In genomic region chr1:40883856-40884255, GRCm38 (mm10) we compare ENCODE assay signal across 25 mouse cellular contexts.
A peak's percentile ranks its signal among the peaks of the same experiment; 100 is the strongest.
DNase-seq lines count a peak whose midpoint lies in the region; ATAC-seq and TF ChIP-seq lines count a peak whose summit lies in the region.
"Had no signal": no experiment of that assay in that cellular context is flagged by ENCODE, and none has a peak within 500 bp of the region (broad histone marks: within the 10 kb centered on the region; RNA-seq: fewer than 3 reads in every experiment).

No protein-coding gene starts in this region.

- peaks cover 17% of the 10 kb centered on the region for H3K4me1 ChIP-seq in hindbrain, embryonic 10.5 days (replicated peaks)
- no peaks in the 10 kb centered on the region for H3K4me1 ChIP-seq in hindbrain, postnatal 0 days (ENCODE audit: insufficient read depth, low read length)
- H3K4me1 ChIP-seq: embryonic facial prominence, embryonic 12.5 days; embryonic facial prominence, embryonic 15.5 days had no signal

- no peak for ATAC-seq in hindbrain, postnatal 0 days
- ATAC-seq: forebrain, embryonic 15.5 days; hindbrain, embryonic 16.5 days; inflammation-experienced regulatory T-cells, adult 6 months; intestine, embryonic 16.5 days had no signal

- TF ChIP-seq CTCF in hindbrain, postnatal 0 days (IDR thresholded peaks at IDR 0.05; ENCODE audit: low read depth): no peak

- peak; percentile 59 to 66 for DNase-seq in cerebellum, postnatal 14 days
- no peak for DNase-seq in cerebellum, adult 18-20 months
- DNase-seq in hindbrain, embryonic 10.5 days (ENCODE audit: low spot score): no peak
- no peak for DNase-seq in hindbrain, postnatal 0 days (ENCODE audit: low spot score)
- DNase-seq in NIH3T3 (ENCODE audit: low read depth): peak; percentile 48
- no peak for DNase-seq in spleen, postnatal 4 days (ENCODE audit: low spot score in 2 of 2)
- DNase-seq: adrenal gland, adult 2 months; adrenal gland, postnatal 14 days; B cell, adult 2 months; cerebellum, adult 11-12 months; cerebellum, adult 9-10 months; cerebellum, postnatal 36 days; gastrocnemius, postnatal 25 days; heart, adult 2 months; kidney, adult 18-20 months had no signal

- 66% methylated on average over 2 of the region's 2 CpGs for WGBS in hindbrain, embryonic 10.5 days
- WGBS in hindbrain, postnatal 0 days: 77% methylated on average over 2 of the region's 2 CpGs

- H3K27me3 ChIP-seq in hindbrain, embryonic 10.5 days (ENCODE audit: insufficient read depth, poor library complexity, severe bottlenecking): no peaks in the 10 kb centered on the region
- no peaks in the 10 kb centered on the region for H3K27me3 ChIP-seq in hindbrain, postnatal 0 days (ENCODE audit: insufficient read depth, low read length)
- H3K27me3 ChIP-seq: CH12.LX; embryonic facial prominence, embryonic 12.5 days; embryonic facial prominence, embryonic 15.5 days; forebrain, embryonic 15.5 days; hindbrain, embryonic 13.5 days had no signal

- H3K4me2 ChIP-seq in hindbrain, postnatal 0 days (ENCODE audit: low read depth, low read length): no peak overlapping the region
- H3K4me2 ChIP-seq: embryonic facial prominence, embryonic 12.5 days; embryonic facial prominence, embryonic 15.5 days; forebrain, embryonic 15.5 days; heart, embryonic 11.5 days; hindbrain, embryonic 13.5 days had no signal

- H3K27ac ChIP-seq in hindbrain, embryonic 10.5 days: 0 out of 2 replicates have a peak overlapping the region, but pooled peaks have one; percentile 2
- H3K27ac ChIP-seq in hindbrain, postnatal 0 days: no peak overlapping the region
- H3K27ac ChIP-seq: embryonic facial prominence, embryonic 12.5 days; embryonic facial prominence, embryonic 15.5 days; forebrain, embryonic 15.5 days; heart, adult 2 months; hindbrain, embryonic 13.5 days had no signal

- no peak overlapping the region for H3K4me3 ChIP-seq in hindbrain, embryonic 10.5 days
- no peak overlapping the region for H3K4me3 ChIP-seq in hindbrain, postnatal 0 days (ENCODE audit: low read length)
- H3K4me3 ChIP-seq: embryonic facial prominence, embryonic 12.5 days; embryonic facial prominence, embryonic 15.5 days; forebrain, embryonic 15.5 days; heart, adult 2 months; hindbrain, embryonic 13.5 days had no signal

- H3K9me3 ChIP-seq in hindbrain, embryonic 10.5 days: no peaks in the 10 kb centered on the region
- H3K9me3 ChIP-seq in hindbrain, postnatal 0 days (ENCODE audit: low read length): no peaks in the 10 kb centered on the region
- H3K9me3 ChIP-seq: embryonic facial prominence, embryonic 12.5 days; embryonic facial prominence, embryonic 15.5 days; forebrain, embryonic 15.5 days; G1E; hindbrain, embryonic 13.5 days had no signal

- H3K36me3 ChIP-seq in hindbrain, embryonic 10.5 days: no peaks in the 10 kb centered on the region
- no peaks in the 10 kb centered on the region for H3K36me3 ChIP-seq in hindbrain, postnatal 0 days (ENCODE audit: insufficient read depth, low read length)
- H3K36me3 ChIP-seq: embryonic facial prominence, embryonic 12.5 days; embryonic facial prominence, embryonic 15.5 days; forebrain, embryonic 15.5 days; G1E; hindbrain, embryonic 13.5 days had no signal

- H3K9ac ChIP-seq in hindbrain, postnatal 0 days (replicated peaks; ENCODE audit: low read length): no peak overlapping the region
- H3K9ac ChIP-seq: embryonic facial prominence, embryonic 12.5 days; embryonic facial prominence, embryonic 15.5 days; forebrain, embryonic 15.5 days; hindbrain, embryonic 13.5 days had no signal

Comparison
In these comparisons a context has a peak if more than half of its experiments do, and no peak if none do; other contexts are left out.
1. DNase-seq: peak in cerebellum, postnatal 14 days (2 of 2) and NIH3T3 (single experiment); none in cerebellum, adult 18-20 months (0 of 2), hindbrain, embryonic 10.5 days (single experiment), hindbrain, postnatal 0 days (single experiment) and spleen, postnatal 4 days (0 of 2).